8 mouse cellular contexts compared by ENCODE assay signal in genomic region chr4:55532407-55533195, GRCm38 (mm10). TPM values are rescaled to one million over a fixed set of nuclear protein-coding genes. Genes with fewer than 3 reads are reported as not detected.
DNase-seq lines count a peak whose midpoint lies in the region; ATAC-seq lines count a peak whose summit lies in the region.

Gene Klf4, minus strand, starts transcription at chr4:55532466.

- H3K27me3 ChIP-seq in hindbrain, embryonic 13.5 days = peaks cover 55% of the 10 kb centered on the region

- 1% methylated on average over 67 of the region's 99 CpGs for WGBS in hindbrain, embryonic 13.5 days

- peaks cover 35% of the 10 kb centered on the region for H3K4me1 ChIP-seq in hindbrain, embryonic 13.5 days (replicated peaks)

- H3K36me3 ChIP-seq in hindbrain, embryonic 13.5 days = no peaks in the 10 kb centered on the region

- peak within 1 kb of the TSS; percentile 56 for H3K4me3 ChIP-seq in hindbrain, embryonic 13.5 days

- H3K27ac ChIP-seq in hindbrain, embryonic 13.5 days = peak within 1 kb of the TSS; percentile 89

- peak; percentile 94 for ATAC-seq in hindbrain, embryonic 13.5 days (ENCODE audit: low FRiP score)

- H3K4me2 ChIP-seq in hindbrain, embryonic 13.5 days = peak within 1 kb of the TSS; percentile 89

- DNase-seq in NIH3T3 (ENCODE audit: low read depth) = peak; percentile 99
- DNase-seq in cerebellum, adult 9-11 months = peak; percentile 35
- peak; percentile 63 to 76 for DNase-seq in frontal cortex, postnatal 25 days (ENCODE audit: low spot score in 2 of 2)
- peak; percentile 81 to 85 for DNase-seq in layer of hippocampus, postnatal 36 days
- DNase-seq in lung, postnatal 25 days (ENCODE audit: low spot score) = peak; percentile 92
- DNase-seq in retina, adult 2 months (ENCODE audit: low read depth, low spot score) = peak; percentile 38
- DNase-seq in thymus, postnatal 25 days = peak; percentile 93

- H3K9me3 ChIP-seq in hindbrain, embryonic 13.5 days = no peaks in the 10 kb centered on the region

- H3K9ac ChIP-seq in hindbrain, embryonic 13.5 days = peak within 1 kb of the TSS; percentile 76

RNA-seq across cellular contexts. Expression of gene Klf4, which starts in this region (rescaled TPM):
- 2.3 and 2.7 TPM in 2 replicates for polyA plus RNA-seq in hindbrain, embryonic 13.5 days (2015; fragmentation: Nextera tagmentation; extraction: Ambion mirVana)
- total RNA-seq in layer of hippocampus, postnatal 36 days (2021) = 1 to 10 TPM; 4.8 to 5.3 TPM

Comparison
In these comparisons a context has a peak if more than half of its experiments do, and no peak if none do; other contexts are left out.
1. Peak in every context shown above with its lines: DNase-seq, ATAC-seq, H3K4me3 ChIP-seq and H3K27ac ChIP-seq.
2. DNase-seq: peak in every context shown above with its lines; median percentile 99 in NIH3T3; 93 in thymus, postnatal 25 days; 92 in lung, postnatal 25 days; 83 in layer of hippocampus, postnatal 36 days; 70 in frontal cortex, postnatal 25 days; 38 in retina, adult 2 months; 35 in cerebellum, adult 9-11 months.